Mouse (Mus musculus): ENCODE data around the gene Eloa.
"Not testable (repeated sequence)": the region's sequence is repeated elsewhere in the genome, so short reads cannot be mapped to it uniquely, and the experiment has no call there.

The Eloa gene

DNA sequence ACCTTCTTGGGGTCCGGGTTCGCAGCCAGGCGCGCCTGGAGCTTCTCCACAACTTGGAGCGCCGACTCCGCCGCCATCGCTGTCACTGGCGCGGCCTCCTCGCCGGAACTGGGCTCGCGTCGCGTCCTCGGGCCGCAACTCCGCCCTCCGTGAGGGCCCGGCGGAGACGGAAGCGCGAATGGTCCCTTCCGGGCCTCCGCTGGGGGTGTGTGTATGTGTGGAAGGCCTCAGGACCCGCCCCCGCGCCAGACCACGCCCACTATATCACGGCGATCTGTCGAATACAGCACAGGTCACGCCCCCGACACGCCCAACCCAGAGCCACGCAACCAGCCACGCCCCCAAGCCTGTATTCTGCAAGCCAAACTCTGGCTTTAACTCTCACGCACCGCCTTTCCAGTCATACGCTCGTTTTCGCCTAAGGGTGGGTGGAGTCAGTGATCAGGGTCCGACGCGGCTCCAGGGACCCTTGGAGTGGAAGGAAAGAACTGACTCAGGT, at the start of gene Eloa:
TSS of gene Eloa (minus strand) at position 215 of the 499 bp plus-strand sequence.
- no peaks in the 10 kb centered on the region for H3K27me3 ChIP-seq (ENCODE audit: control insufficient read depth, insufficient read depth, low read length, poor library complexity, severe bottlenecking)
- DNase-seq (ENCODE audit: low read depth, low spot score) = peak; percentile 100
- H3K36me3 ChIP-seq (ENCODE audit: control insufficient read depth, insufficient read depth, low read length, poor library complexity, severe bottlenecking) = no peaks in the 10 kb centered on the region

DNA sequence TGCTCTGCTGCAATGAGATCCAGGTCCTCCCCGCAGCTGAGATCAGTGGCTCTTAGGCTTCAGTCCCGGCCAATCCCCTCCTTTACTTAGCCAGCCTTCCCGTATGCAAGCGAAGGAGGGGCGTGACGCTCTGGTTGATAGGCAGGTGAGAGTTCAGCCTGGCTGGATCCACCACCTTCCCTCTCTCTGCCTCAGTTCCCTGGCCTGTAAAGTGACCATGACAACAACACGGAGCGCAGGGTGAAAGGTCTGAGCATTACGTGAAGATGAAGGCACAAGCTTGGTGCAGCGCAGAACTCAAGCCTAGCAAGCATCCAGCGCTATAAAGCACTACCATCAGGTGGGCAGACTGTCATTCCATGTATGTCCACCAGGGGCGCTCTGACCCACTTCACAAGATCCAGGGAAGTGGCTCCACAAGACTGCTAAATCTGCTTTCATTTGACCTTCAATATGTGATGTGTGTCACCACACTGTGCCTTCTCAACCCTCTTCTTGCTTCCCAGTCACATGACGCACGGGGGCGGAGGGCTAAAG, 49.7 kb upstream of the Eloa start:
- no peaks in the 10 kb centered on the region for H3K27me3 ChIP-seq (ENCODE audit: control insufficient read depth, insufficient read depth, low read length, poor library complexity, severe bottlenecking)
- no peaks in the 10 kb centered on the region for H3K36me3 ChIP-seq (ENCODE audit: control insufficient read depth, insufficient read depth, low read length, poor library complexity, severe bottlenecking)
- peak; percentile 91 for DNase-seq (ENCODE audit: low read depth, low spot score)

DNA sequence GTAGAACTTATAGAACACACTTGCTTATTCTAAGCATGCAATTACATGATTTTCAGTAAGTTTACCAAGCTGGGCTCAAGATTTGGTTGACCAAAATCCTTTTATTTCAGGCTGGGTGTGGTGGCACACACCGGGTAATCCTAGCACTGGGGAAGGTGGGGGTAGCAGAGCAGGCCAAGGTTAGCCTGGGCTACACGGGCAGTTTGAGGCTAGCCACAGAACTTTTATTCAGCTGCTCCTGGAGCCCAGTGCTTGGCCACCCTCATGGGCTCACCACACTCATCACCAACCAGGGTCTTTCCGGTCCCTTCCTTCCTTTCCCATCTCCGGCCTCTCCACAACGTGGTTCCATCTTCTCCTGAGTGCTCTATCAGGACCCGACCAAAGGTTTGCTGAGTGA, 49.0 kb upstream of the Eloa start:
- no peak for DNase-seq (ENCODE audit: low read depth, low spot score)

GRCm38 (mm10) chr4:136069954-136070353, 48.4 kb upstream of the Eloa start:
- H3K27me3 ChIP-seq (ENCODE audit: control insufficient read depth, insufficient read depth, low read length, poor library complexity, severe bottlenecking) = no peaks in the 10 kb centered on the region
- peak; percentile 93 for DNase-seq (ENCODE audit: low read depth, low spot score)
- no peaks in the 10 kb centered on the region for H3K36me3 ChIP-seq (ENCODE audit: control insufficient read depth, insufficient read depth, low read length, poor library complexity, severe bottlenecking)

More for the DNA sequence above, 49.0 kb upstream of the Eloa start:
- Histone ChIP-seq H3K27me3 (ENCODE audit: control insufficient read depth, insufficient read depth, low read length, poor library complexity, severe bottlenecking) (no peaks in the 10 kb centered on the region), H3K36me3 (ENCODE audit: control insufficient read depth, insufficient read depth, low read length, poor library complexity, severe bottlenecking) (no peaks in the 10 kb centered on the region)

- Histone ChIP-seq H3K36me3 (ENCODE audit: control insufficient read depth, insufficient read depth, low read length, poor library complexity, severe bottlenecking) (no peaks in the 10 kb centered on the region), H3K27me3 (ENCODE audit: control insufficient read depth, insufficient read depth, low read length, poor library complexity, severe bottlenecking) (no peaks in the 10 kb centered on the region)
- no peak for DNase-seq (ENCODE audit: low read depth, low spot score)
Measured at GRCm38 (mm10) chr4:136069313-136069712, 47.8 kb upstream of the Eloa start.

GRCm38 (mm10) chr4:136063143-136063542, 41.6 kb upstream of the Eloa start:
- H3K36me3 ChIP-seq (ENCODE audit: control insufficient read depth, insufficient read depth, low read length, poor library complexity, severe bottlenecking) = no peaks in the 10 kb centered on the region
- DNase-seq (ENCODE audit: low read depth, low spot score) = no peak
- no peaks in the 10 kb centered on the region for H3K27me3 ChIP-seq (ENCODE audit: control insufficient read depth, insufficient read depth, low read length, poor library complexity, severe bottlenecking)

GRCm38 (mm10) chr4:136059800-136060488, 38.4 kb upstream of the Eloa start:
- H3K36me3 ChIP-seq (ENCODE audit: control insufficient read depth, insufficient read depth, low read length, poor library complexity, severe bottlenecking); DNase-seq (ENCODE audit: low read depth, low spot score); H3K27me3 ChIP-seq (ENCODE audit: control insufficient read depth, insufficient read depth, low read length, poor library complexity, severe bottlenecking): not testable (repeated sequence)

DNA sequence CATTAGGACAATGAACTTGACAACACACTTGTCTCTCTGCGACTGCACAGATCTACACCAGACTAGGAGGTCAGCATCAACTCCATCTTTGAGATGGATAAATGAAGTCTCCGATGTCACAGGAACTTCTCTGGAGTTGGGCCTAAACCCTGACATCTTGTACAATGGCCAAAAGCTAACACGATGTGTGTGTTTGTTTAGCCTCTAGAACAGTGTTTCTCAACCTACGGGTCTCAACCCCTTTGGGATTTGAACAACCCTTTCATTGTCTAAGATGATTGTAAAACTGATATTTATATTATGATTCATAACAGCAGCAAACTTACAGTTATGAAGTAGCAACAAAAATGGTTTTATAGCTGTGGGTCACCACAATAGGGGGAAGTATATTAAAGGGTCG, 36.4 kb upstream of the Eloa start:
- Histone ChIP-seq H3K36me3 (ENCODE audit: control insufficient read depth, insufficient read depth, low read length, poor library complexity, severe bottlenecking) (no peaks in the 10 kb centered on the region), H3K27me3 (ENCODE audit: control insufficient read depth, insufficient read depth, low read length, poor library complexity, severe bottlenecking) (no peaks in the 10 kb centered on the region)
- DNase-seq (ENCODE audit: low read depth, low spot score) = no peak

GRCm38 (mm10) chr4:136056030-136056429, 34.5 kb upstream of the Eloa start:
- no peak for DNase-seq (ENCODE audit: low read depth, low spot score)
- H3K36me3 ChIP-seq (ENCODE audit: control insufficient read depth, insufficient read depth, low read length, poor library complexity, severe bottlenecking) = no peaks in the 10 kb centered on the region; the same call in 1 of the 2 replicates
- H3K27me3 ChIP-seq (ENCODE audit: control insufficient read depth, insufficient read depth, low read length, poor library complexity, severe bottlenecking) = no peaks in the 10 kb centered on the region

GRCm38 (mm10) chr4:136053843-136054242, 32.3 kb upstream of the Eloa start:
- DNase-seq (ENCODE audit: low read depth, low spot score) = peak; percentile 36
- Histone ChIP-seq H3K36me3 (ENCODE audit: control insufficient read depth, insufficient read depth, low read length, poor library complexity, severe bottlenecking) (peaks cover 9% of the 10 kb centered on the region; the same call in 1 of the 2 replicates), H3K27me3 (ENCODE audit: control insufficient read depth, insufficient read depth, low read length, poor library complexity, severe bottlenecking) (no peaks in the 10 kb centered on the region)

DNA sequence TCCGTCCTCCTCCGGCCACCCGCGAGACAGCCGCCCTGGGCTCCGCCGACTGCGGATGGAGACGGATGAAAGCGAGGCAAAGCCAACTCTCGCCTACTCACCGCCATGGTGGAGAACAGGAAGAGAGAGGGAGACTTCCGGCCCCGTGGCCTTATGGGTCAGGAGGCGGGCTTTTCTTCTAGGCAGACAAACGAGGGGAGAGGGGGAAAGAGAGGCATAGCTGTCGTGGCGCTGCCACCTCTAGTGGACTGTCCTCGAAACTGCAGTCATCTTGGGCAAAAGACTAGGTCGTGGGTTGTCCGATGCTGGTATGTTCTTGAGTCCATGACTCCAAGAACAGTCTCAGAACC, 31.7 kb upstream of the Eloa start, which contains the start of gene Rpl11:
TSS of gene Rpl11 (minus strand) at position 182 of the 350 bp plus-strand sequence.
- Histone ChIP-seq H3K27me3 (ENCODE audit: control insufficient read depth, insufficient read depth, low read length, poor library complexity, severe bottlenecking) (no peaks in the 10 kb centered on the region), H3K36me3 (ENCODE audit: control insufficient read depth, insufficient read depth, low read length, poor library complexity, severe bottlenecking) (peaks cover 9% of the 10 kb centered on the region; the same call in 1 of the 2 replicates)
- DNase-seq (ENCODE audit: low read depth, low spot score) = peak; percentile 96

- no peaks in the 10 kb centered on the region for H3K27me3 ChIP-seq (ENCODE audit: control insufficient read depth, insufficient read depth, low read length, poor library complexity, severe bottlenecking)
- DNase-seq (ENCODE audit: low read depth, low spot score) = no peak
- H3K36me3 ChIP-seq (ENCODE audit: control insufficient read depth, insufficient read depth, low read length, poor library complexity, severe bottlenecking) = peaks cover 9% of the 10 kb centered on the region; the same call in 1 of the 2 replicates
Measured at GRCm38 (mm10) chr4:136052534-136053246, 31.1 kb upstream of the Eloa start.

- no peak for DNase-seq (ENCODE audit: low read depth, low spot score)
- no peaks in the 10 kb centered on the region for H3K27me3 ChIP-seq (ENCODE audit: control insufficient read depth, insufficient read depth, low read length, poor library complexity, severe bottlenecking)
- H3K36me3 ChIP-seq (ENCODE audit: control insufficient read depth, insufficient read depth, low read length, poor library complexity, severe bottlenecking) = peaks cover 9% of the 10 kb centered on the region; the same call in 1 of the 2 replicates
Measured at GRCm38 (mm10) chr4:136052060-136052459, 30.5 kb upstream of the Eloa start.

GRCm38 (mm10) chr4:136050226-136050625, 28.7 kb upstream of the Eloa start:
- DNase-seq (ENCODE audit: low read depth, low spot score) = no peak
- Histone ChIP-seq H3K27me3 (ENCODE audit: control insufficient read depth, insufficient read depth, low read length, poor library complexity, severe bottlenecking) (no peaks in the 10 kb centered on the region), H3K36me3 (ENCODE audit: control insufficient read depth, insufficient read depth, low read length, poor library complexity, severe bottlenecking) (peaks cover 9% of the 10 kb centered on the region)

Measured in splenic B cell, adult 2 months (primary cell).